Mouse (Mus musculus): ENCODE measurements around the gene Slc10a6. TPM values are rescaled to one million over a fixed set of nuclear protein-coding genes. Genes with fewer than 3 reads are reported as not detected.
A peak's percentile ranks its signal among the peaks of the same experiment; 100 is the strongest.

Slc10a6 gene
- polyA plus RNA-seq, 2 experiments: not detected

- Histone ChIP-seq H3K9me3 (ENCODE audit: control insufficient read depth, low read length) (no peaks in the 10 kb centered on the region), H3K4me2 (ENCODE audit: low read depth) (no peak overlapping the region), H3K27ac (no peak overlapping the region), H3K4me3 (ENCODE audit: insufficient read depth in 1 of 2, low read depth in 2 of 2, low read length in 2 of 2) (no peak overlapping the region), H3K36me3 (replicated peaks; ENCODE audit: control insufficient read depth, insufficient read depth, low read depth) (no peaks in the 10 kb centered on the region), H3K4me1 (replicated peaks; ENCODE audit: control insufficient read depth in 2 of 2, insufficient read depth in 2 of 2, low read length in 1 of 2) (no peaks in the 10 kb centered on the region), H3K27me3 (ENCODE audit: control insufficient read depth, insufficient read depth, low read length) (no peaks in the 10 kb centered on the region), H3K9ac (replicated peaks) (no peak overlapping the region)
- TF ChIP-seq CTCF (IDR thresholded peaks at IDR 0.05; ENCODE audit: low read depth): no peak
- TF ChIP-seq EP300 (IDR thresholded peaks at IDR 0.05; ENCODE audit: low read depth): no peak
- DNase-seq (ENCODE audit: low read depth in 3 of 3, low spot score in 3 of 3): no peak
- ATAC-seq (ENCODE audit: insufficient read depth): no peak
- 53% methylated on average over 8 of the region's 8 CpGs for WGBS (ENCODE audit: insufficient replicate concordance)
Observed at GRCm38 (mm10) chr5:103592706-103593105, 36.5 kb downstream of the Slc10a6 start.

GRCm38 (mm10) chr5:103591846-103592245 is 37.4 kb downstream of the Slc10a6 start:
- no peak for DNase-seq (ENCODE audit: low read depth in 3 of 3, low spot score in 3 of 3)
- H3K4me3 ChIP-seq (ENCODE audit: insufficient read depth in 1 of 2, low read depth in 2 of 2, low read length in 2 of 2): no peak overlapping the region
- no peaks in the 10 kb centered on the region for H3K27me3 ChIP-seq (ENCODE audit: control insufficient read depth, insufficient read depth, low read length)
- TF ChIP-seq EP300 (IDR thresholded peaks at IDR 0.05; ENCODE audit: low read depth) (no peak), CTCF (IDR thresholded peaks at IDR 0.05; ENCODE audit: low read depth) (no peak)
- no peak overlapping the region for H3K27ac ChIP-seq
- H3K9me3 ChIP-seq (ENCODE audit: control insufficient read depth, low read length): no peaks in the 10 kb centered on the region
- no peak overlapping the region for H3K9ac ChIP-seq (replicated peaks)
- no peaks in the 10 kb centered on the region for H3K4me1 ChIP-seq (replicated peaks; ENCODE audit: control insufficient read depth in 2 of 2, insufficient read depth in 2 of 2, low read length in 1 of 2)
- 71% methylated on average over 7 of the region's 7 CpGs for WGBS (ENCODE audit: insufficient replicate concordance)
- no peak overlapping the region for H3K4me2 ChIP-seq (ENCODE audit: low read depth)
- no peak for ATAC-seq (ENCODE audit: insufficient read depth)
- no peaks in the 10 kb centered on the region for H3K36me3 ChIP-seq (replicated peaks; ENCODE audit: control insufficient read depth, insufficient read depth, low read depth)

- Histone ChIP-seq H3K4me1 (replicated peaks; ENCODE audit: control insufficient read depth in 2 of 2, insufficient read depth in 2 of 2, low read length in 1 of 2) (no peaks in the 10 kb centered on the region), H3K27me3 (ENCODE audit: control insufficient read depth, insufficient read depth, low read length) (no peaks in the 10 kb centered on the region), H3K27ac (no peak overlapping the region), H3K9ac (replicated peaks) (no peak overlapping the region), H3K9me3 (ENCODE audit: control insufficient read depth, low read length) (no peaks in the 10 kb centered on the region), H3K4me3 (ENCODE audit: insufficient read depth in 1 of 2, low read depth in 2 of 2, low read length in 2 of 2) (no peak overlapping the region), H3K36me3 (replicated peaks; ENCODE audit: control insufficient read depth, insufficient read depth, low read depth) (no peaks in the 10 kb centered on the region), H3K4me2 (ENCODE audit: low read depth) (no peak overlapping the region)
- no peak for TF ChIP-seq EP300 (IDR thresholded peaks at IDR 0.05; ENCODE audit: low read depth)
- TF ChIP-seq CTCF (IDR thresholded peaks at IDR 0.05; ENCODE audit: low read depth): peak; percentile 75
- 60% methylated on average over 7 of the region's 7 CpGs for WGBS (ENCODE audit: insufficient replicate concordance)
- ATAC-seq (ENCODE audit: insufficient read depth) (no peak), DNase-seq (ENCODE audit: low read depth in 3 of 3, low spot score in 3 of 3) (no peak)
Observed at GRCm38 (mm10) chr5:103587219-103587618, 42.0 kb downstream of the Slc10a6 start.

- no peak for DNase-seq (ENCODE audit: low read depth in 3 of 3, low spot score in 3 of 3)
Observed at GRCm38 (mm10) chr5:103579680-103580420, 49.4 kb downstream of the Slc10a6 start.

GRCm38 (mm10) chr5:103569446-103569845 is 59.8 kb downstream of the Slc10a6 start:
- H3K9ac ChIP-seq (replicated peaks): no peak overlapping the region
- no peak overlapping the region for H3K4me2 ChIP-seq (ENCODE audit: low read depth)
- DNase-seq (ENCODE audit: low read depth in 3 of 3, low spot score in 3 of 3) (no peak), ATAC-seq (ENCODE audit: insufficient read depth) (no peak)
- 70% methylated on average over 9 of the region's 9 CpGs for WGBS (ENCODE audit: insufficient replicate concordance)
- no peak for TF ChIP-seq EP300 (IDR thresholded peaks at IDR 0.05; ENCODE audit: low read depth)
- TF ChIP-seq CTCF (IDR thresholded peaks at IDR 0.05; ENCODE audit: low read depth): no peak
- H3K27ac ChIP-seq: no peak overlapping the region
- no peaks in the 10 kb centered on the region for H3K36me3 ChIP-seq (replicated peaks; ENCODE audit: control insufficient read depth, insufficient read depth, low read depth)
- H3K4me1 ChIP-seq (replicated peaks; ENCODE audit: control insufficient read depth in 2 of 2, insufficient read depth in 2 of 2, low read length in 1 of 2): no peaks in the 10 kb centered on the region
- no peaks in the 10 kb centered on the region for H3K27me3 ChIP-seq (ENCODE audit: control insufficient read depth, insufficient read depth, low read length)
- H3K4me3 ChIP-seq (ENCODE audit: insufficient read depth in 1 of 2, low read depth in 2 of 2, low read length in 2 of 2): no peak overlapping the region
- H3K9me3 ChIP-seq (ENCODE audit: control insufficient read depth, low read length): no peaks in the 10 kb centered on the region

More at GRCm38 (mm10) chr5:103579680-103580420, 49.4 kb downstream of the Slc10a6 start:
- no peak overlapping the region for H3K27ac ChIP-seq
- peak; percentile 35; the same call in 1 of the 2 replicates for ATAC-seq (ENCODE audit: insufficient read depth)
- H3K4me2 ChIP-seq (ENCODE audit: low read depth): no peak overlapping the region
- no peak overlapping the region for H3K9ac ChIP-seq (replicated peaks)
- no peaks in the 10 kb centered on the region for H3K4me1 ChIP-seq (replicated peaks; ENCODE audit: control insufficient read depth in 2 of 2, insufficient read depth in 2 of 2, low read length in 1 of 2)
- no peaks in the 10 kb centered on the region for H3K36me3 ChIP-seq (replicated peaks; ENCODE audit: control insufficient read depth, insufficient read depth, low read depth)
- no peak overlapping the region for H3K4me3 ChIP-seq (ENCODE audit: insufficient read depth in 1 of 2, low read depth in 2 of 2, low read length in 2 of 2)
- H3K9me3 ChIP-seq (ENCODE audit: control insufficient read depth, low read length): no peaks in the 10 kb centered on the region
- H3K27me3 ChIP-seq (ENCODE audit: control insufficient read depth, insufficient read depth, low read length): no peaks in the 10 kb centered on the region
- TF ChIP-seq CTCF (IDR thresholded peaks at IDR 0.05; ENCODE audit: low read depth) (no peak), EP300 (IDR thresholded peaks at IDR 0.05; ENCODE audit: low read depth) (no peak)
- 60% methylated on average over 11 of the region's 11 CpGs for WGBS (ENCODE audit: insufficient replicate concordance)
